12 mouse cellular contexts compared by ENCODE assay signal in genomic region chr6:23758249-23758648, GRCm38 (mm10).
DNase-seq lines count a peak whose midpoint lies in the region; ATAC-seq and TF ChIP-seq lines count a peak whose summit lies in the region.
"Had no signal": no experiment of that assay in that cellular context is flagged by ENCODE, and none has a peak within 500 bp of the region (broad histone marks: within the 10 kb centered on the region; RNA-seq: fewer than 3 reads in every experiment).

No protein-coding gene starts in this region.

- no peaks in the 10 kb centered on the region for H3K27me3 ChIP-seq in forebrain, embryonic 14.5 days (replicated peaks; ENCODE audit: control insufficient read depth, insufficient read depth, low read length)
- H3K27me3 ChIP-seq in forebrain, embryonic 10.5 days (ENCODE audit: poor library complexity, severe bottlenecking): no peaks in the 10 kb centered on the region
- H3K27me3 ChIP-seq: megakaryocyte, embryonic 14.5 days had no signal

- peak; percentile 52 for TF ChIP-seq CTCF in left cerebral cortex, adult 2 months (IDR thresholded peaks at IDR 0.05)

- DNase-seq in forebrain, embryonic 14.5 days (ENCODE audit: low spot score): peak; percentile 49
- no peak for DNase-seq in forebrain, embryonic 10.5 days (ENCODE audit: extremely low spot score, low spot score)
- DNase-seq in left cerebral cortex, adult 2 months (ENCODE audit: extremely low spot score in 1 of 2, low spot score in 2 of 2): no peak
- DNase-seq in left cerebral cortex, adult 8-10 months (ENCODE audit: low spot score in 2 of 2): no peak
- DNase-seq in ZHBTc4 (ENCODE audit: low read depth, low spot score): peak; percentile 53
- peak; percentile 31 for DNase-seq in lung, postnatal 25 days (ENCODE audit: low spot score)
- no peak for DNase-seq in thymus, postnatal 10 days (ENCODE audit: low spot score in 2 of 2)
- DNase-seq in urinary bladder, postnatal 25 days (ENCODE audit: low spot score): no peak
- DNase-seq: thymus, postnatal 25 days had no signal

- H3K4me1 ChIP-seq in forebrain, embryonic 14.5 days (ENCODE audit: control insufficient read depth, insufficient read depth, low read length): no peaks in the 10 kb centered on the region
- no peaks in the 10 kb centered on the region for H3K4me1 ChIP-seq in forebrain, embryonic 10.5 days
- H3K4me1 ChIP-seq: megakaryocyte, embryonic 14.5 days had no signal

- ATAC-seq in forebrain, embryonic 14.5 days: 0 out of 2 replicates have a peak, but pooled peaks have one; percentile 20
- ATAC-seq: inflammation-experienced regulatory T-cells, adult 6 months had no signal

- H3K36me3 ChIP-seq in forebrain, embryonic 14.5 days (ENCODE audit: control insufficient read depth, insufficient read depth, low read length): no peaks in the 10 kb centered on the region
- no peaks in the 10 kb centered on the region for H3K36me3 ChIP-seq in forebrain, embryonic 10.5 days (replicated peaks)

- intact Hi-C loops in left cerebral cortex, adult 2 months (cut with DNase I): loop anchor here (5.0 kb wide), 1 partner anchor 594 kb away; no protein-coding TSS in a partner anchor

- H3K4me3 ChIP-seq in forebrain, embryonic 14.5 days (ENCODE audit: low read depth, low read length): no peak overlapping the region
- H3K4me3 ChIP-seq in forebrain, embryonic 10.5 days: no peak overlapping the region
- H3K4me3 ChIP-seq in left cerebral cortex, adult 2 months: no peak overlapping the region
- H3K4me3 ChIP-seq: erythroblast, embryonic 14.5 days; megakaryocyte, embryonic 14.5 days had no signal

- 76% methylated on average over 2 of the region's 2 CpGs for WGBS in forebrain, embryonic 14.5 days
- 86% methylated on average over 2 of the region's 2 CpGs for WGBS in forebrain, embryonic 10.5 days

- H3K9ac ChIP-seq in forebrain, embryonic 14.5 days (ENCODE audit: low read length): no peak overlapping the region

- no peaks in the 10 kb centered on the region for H3K9me3 ChIP-seq in forebrain, embryonic 14.5 days (replicated peaks; ENCODE audit: control insufficient read depth, low read length)
- H3K9me3 ChIP-seq in forebrain, embryonic 10.5 days: no peaks in the 10 kb centered on the region
- H3K9me3 ChIP-seq: megakaryocyte, embryonic 14.5 days had no signal

- no peak overlapping the region for H3K4me2 ChIP-seq in forebrain, embryonic 14.5 days (ENCODE audit: low read length)

- no peak overlapping the region for H3K27ac ChIP-seq in forebrain, embryonic 14.5 days (ENCODE audit: low read depth, low read length)
- no peak overlapping the region for H3K27ac ChIP-seq in forebrain, embryonic 10.5 days
- no peak overlapping the region for H3K27ac ChIP-seq in left cerebral cortex, adult 2 months

Comparison
In these comparisons a context has a peak if more than half of its experiments do, and no peak if none do; other contexts are left out.
1. DNase-seq: peak in forebrain, embryonic 14.5 days (single experiment), ZHBTc4 (single experiment) and lung, postnatal 25 days (single experiment); none in forebrain, embryonic 10.5 days (single experiment), left cerebral cortex, adult 2 months (0 of 2), left cerebral cortex, adult 8-10 months (0 of 2), thymus, postnatal 10 days (0 of 2) and urinary bladder, postnatal 25 days (single experiment).